Mouse (Mus musculus): ENCODE results near the gene Paqr9.
A peak's percentile ranks its signal among the peaks of the same experiment; 100 is the strongest.

Gene Paqr9

GRCm38 (mm10) chr9:95577502-95577901 is 18.0 kb downstream of the Paqr9 start:
- no peak for DNase-seq (ENCODE audit: low read depth, low spot score)

GRCm38 (mm10) chr9:95578366-95578895 is 19.0 kb downstream of the Paqr9 start:
- DNase-seq (ENCODE audit: low read depth, low spot score) = peak; percentile 42

- no peak for DNase-seq (ENCODE audit: low read depth, low spot score)
Observed at GRCm38 (mm10) chr9:95581021-95581757, 21.7 kb downstream of the Paqr9 start.

- no peak for DNase-seq (ENCODE audit: low read depth, low spot score)
Observed at GRCm38 (mm10) chr9:95581758-95582515, 22.5 kb downstream of the Paqr9 start.

- DNase-seq (ENCODE audit: low read depth, low spot score) = no peak
Observed at GRCm38 (mm10) chr9:95582555-95582954, 23.1 kb downstream of the Paqr9 start.

- no peak for DNase-seq (ENCODE audit: low read depth, low spot score)
Observed at GRCm38 (mm10) chr9:95586046-95586445, 26.6 kb downstream of the Paqr9 start.

GRCm38 (mm10) chr9:95588070-95588469 is 28.6 kb downstream of the Paqr9 start:
- DNase-seq (ENCODE audit: low read depth, low spot score) = no peak

- DNase-seq (ENCODE audit: low read depth, low spot score) = no peak
Observed at GRCm38 (mm10) chr9:95594291-95594690, 34.8 kb downstream of the Paqr9 start.

GRCm38 (mm10) chr9:95597466-95598178 is 38.2 kb downstream of the Paqr9 start:
- no peak for DNase-seq (ENCODE audit: low read depth, low spot score)

- no peak for DNase-seq (ENCODE audit: low read depth, low spot score)
Observed at GRCm38 (mm10) chr9:95598179-95598721, 38.8 kb downstream of the Paqr9 start.

- DNase-seq (ENCODE audit: low read depth, low spot score) = no peak
Observed at GRCm38 (mm10) chr9:95599399-95599798, 39.9 kb downstream of the Paqr9 start.

- no peak for DNase-seq (ENCODE audit: low read depth, low spot score)
Observed at GRCm38 (mm10) chr9:95602849-95603248, 43.4 kb downstream of the Paqr9 start.

- no peak for DNase-seq (ENCODE audit: low read depth, low spot score)
Observed at GRCm38 (mm10) chr9:95603316-95603715, 43.9 kb downstream of the Paqr9 start.

- no peak for DNase-seq (ENCODE audit: low read depth, low spot score)
Observed at GRCm38 (mm10) chr9:95607196-95607595, 47.7 kb downstream of the Paqr9 start.

GRCm38 (mm10) chr9:95612246-95612768 is 52.9 kb downstream of the Paqr9 start:
- DNase-seq (ENCODE audit: low read depth, low spot score) = no peak

- DNase-seq (ENCODE audit: low read depth, low spot score) = no peak
Observed at GRCm38 (mm10) chr9:95613426-95614127, 54.1 kb downstream of the Paqr9 start.

- DNase-seq (ENCODE audit: low read depth, low spot score) = no peak
Observed at GRCm38 (mm10) chr9:95614861-95615615, 55.6 kb downstream of the Paqr9 start.

GRCm38 (mm10) chr9:95615961-95616360 is 56.5 kb downstream of the Paqr9 start:
- DNase-seq (ENCODE audit: low read depth, low spot score) = no peak
